Mouse (Mus musculus) urinary bladder, postnatal 10 days (tissue): ENCODE results near the gene H2-DMb2.
"Not testable (repeated sequence)": the region's sequence is repeated elsewhere in the genome, so short reads cannot be mapped to it uniquely, and the experiment has no call there.

ENCODE experiments used
- DNase-seq: peaks from one replicate; pipeline ENCODE4 v3.0.0; 2022; ENCODE audit warnings: low spot score

Gene H2-DMb2

GRCm38 (mm10) chr17:34135297-34136224 is 7.5 kb upstream of the H2-DMb2 start:
- peak; percentile 93 for DNase-seq

GRCm38 (mm10) chr17:34137601-34138000 is 5.5 kb upstream of the H2-DMb2 start:
- DNase-seq, result no peak

GRCm38 (mm10) chr17:34138655-34139054 is 4.5 kb upstream of the H2-DMb2 start:
- DNase-seq, result no peak

GRCm38 (mm10) chr17:34139416-34139815 is 3.7 kb upstream of the H2-DMb2 start:
- DNase-seq, result no peak

- DNase-seq, result no peak
Measured at GRCm38 (mm10) chr17:34140240-34140639, 2.9 kb upstream of the H2-DMb2 start.

- no peak for DNase-seq
Measured at GRCm38 (mm10) chr17:34141448-34141847, 1.7 kb upstream of the H2-DMb2 start.

- DNase-seq, result no peak
Measured at GRCm38 (mm10) chr17:34142456-34143010, 574 bp upstream of the H2-DMb2 start.

GRCm38 (mm10) chr17:34143461-34143860 is 354 bp downstream of the H2-DMb2 start:
- DNase-seq, result no peak

GRCm38 (mm10) chr17:34144221-34144620 is 1.1 kb downstream of the H2-DMb2 start:
- DNase-seq, result not testable (repeated sequence)

- no peak for DNase-seq
Measured at GRCm38 (mm10) chr17:34144960-34145371, 1.9 kb downstream of the H2-DMb2 start.

- DNase-seq, result no peak
Measured at GRCm38 (mm10) chr17:34152923-34153322, 9.8 kb downstream of the H2-DMb2 start, which contains the start of gene H2-DMb1. TSS of gene H2-DMb1 (plus strand) at chr17:34153072.

- no peak for DNase-seq
Measured at GRCm38 (mm10) chr17:34155534-34155933, 12.4 kb downstream of the H2-DMb2 start.

- no peak for DNase-seq
Measured at GRCm38 (mm10) chr17:34164202-34164895, 21.2 kb downstream of the H2-DMb2 start.

- no peak for DNase-seq
Measured at GRCm38 (mm10) chr17:34165033-34165730, 22.1 kb downstream of the H2-DMb2 start.

- DNase-seq, result no peak
Measured at GRCm38 (mm10) chr17:34169279-34169678, 26.2 kb downstream of the H2-DMb2 start.

GRCm38 (mm10) chr17:34170487-34170876 is 27.4 kb downstream of the H2-DMb2 start:
- DNase-seq, result no peak

GRCm38 (mm10) chr17:34170877-34171498 is 27.9 kb downstream of the H2-DMb2 start:
- peak; percentile 57 for DNase-seq

- no peak for DNase-seq
Measured at GRCm38 (mm10) chr17:34172528-34172927, 29.4 kb downstream of the H2-DMb2 start.

- DNase-seq, result no peak
Measured at GRCm38 (mm10) chr17:34174075-34174474, 31.0 kb downstream of the H2-DMb2 start.

GRCm38 (mm10) chr17:34177179-34177578 is 34.1 kb downstream of the H2-DMb2 start:
- DNase-seq, result no peak

GRCm38 (mm10) chr17:34179019-34179418 is 35.9 kb downstream of the H2-DMb2 start:
- no peak for DNase-seq
